Mouse (Mus musculus): ENCODE results near the gene Myocd.

DNA sequence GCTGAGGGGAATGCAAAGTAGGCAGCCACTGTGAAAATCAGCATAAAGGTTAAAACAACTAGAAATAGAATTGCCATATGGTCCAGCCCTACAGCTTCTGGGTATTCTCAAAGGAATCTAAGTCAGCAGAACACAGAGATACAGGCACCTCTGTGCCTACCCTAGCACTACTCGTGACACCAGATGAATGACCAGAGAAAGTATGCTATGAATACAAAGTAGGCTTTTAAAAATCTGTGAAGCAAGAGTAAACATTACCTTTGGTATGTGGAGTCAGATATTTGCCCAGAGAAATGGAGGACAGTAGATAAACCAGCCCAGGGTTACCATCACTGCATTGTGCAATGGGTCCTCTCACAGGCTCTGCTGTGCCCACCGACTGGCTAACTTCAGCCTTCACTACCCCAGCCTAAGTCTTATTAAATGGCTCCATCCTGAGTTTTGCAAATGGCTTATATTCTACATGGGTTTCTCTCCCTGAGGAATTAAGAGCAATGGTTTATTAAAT, 132.6 kb downstream of the Myocd start:
- no peak for TF ChIP-seq CTCF (IDR thresholded peaks at IDR 0.05; ENCODE audit: low read depth)
- TF ChIP-seq EP300 (IDR thresholded peaks at IDR 0.05; ENCODE audit: low read depth) = no peak
